Mouse (Mus musculus) megakaryocyte, embryonic 14.5 days (primary cell): ENCODE data around the gene Itgam.

Experiments used
- FLI1 ChIP-seq: IDR thresholded peaks from 2 replicates; pipeline ENCODE4 v1.6.1; 2012; ENCODE audit warnings: low read length, inconsistent platforms, mixed read lengths
- GATA1 ChIP-seq: IDR thresholded peaks from 3 replicates; pipeline ENCODE4 v1.6.1; 2012; ENCODE audit warnings: mixed read lengths, low read length, inconsistent platforms, borderline replicate concordance

DNA sequence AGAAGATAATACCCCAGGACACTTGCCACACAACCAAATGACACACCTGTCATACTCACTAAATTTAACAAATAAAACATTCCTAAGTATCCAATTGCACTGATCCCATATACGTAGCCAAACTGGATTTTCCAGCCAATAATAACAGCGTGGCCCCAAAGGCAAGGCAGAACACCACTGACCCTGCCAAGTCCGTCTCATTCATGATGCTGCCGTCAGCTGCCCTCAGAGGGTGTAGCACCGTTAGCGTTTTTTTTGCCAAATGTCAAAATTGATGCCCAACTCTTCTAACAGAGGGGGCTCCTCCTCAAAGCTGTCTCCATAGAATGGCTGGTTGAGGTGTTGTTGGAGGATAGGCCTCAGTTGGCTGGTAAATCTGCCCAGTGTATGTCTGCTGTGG, 45.8 kb upstream of the Itgam start:
- no peak for TF ChIP-seq GATA1
- TF ChIP-seq FLI1, result no peak
